Mouse (Mus musculus): ENCODE measurements around the gene Thbd. TPM values are rescaled to one million over a fixed set of nuclear protein-coding genes. Genes with fewer than 3 reads are reported as not detected.

Gene Thbd
- polyA plus RNA-seq, 1 experiment from 2014 or later: 47.0 TPM

- H3K27me3 ChIP-seq (replicated peaks): no peaks in the 10 kb centered on the region
- H3K9ac ChIP-seq: no peak overlapping the region
- no peaks in the 10 kb centered on the region for H3K4me1 ChIP-seq (replicated peaks)
- ATAC-seq: no peak
- H3K4me3 ChIP-seq (replicated peaks): no peak overlapping the region
- no peaks in the 10 kb centered on the region for H3K9me3 ChIP-seq
- no peak overlapping the region for H3K27ac ChIP-seq
- no peak overlapping the region for H3K4me2 ChIP-seq (replicated peaks)
- WGBS: 36% methylated on average over 2 of the region's 2 CpGs
- no peaks in the 10 kb centered on the region for H3K36me3 ChIP-seq
Observed at GRCm38 (mm10) chr2:148373602-148374071, 34.4 kb downstream of the Thbd start.

GRCm38 (mm10) chr2:148371743-148372630 lies 36.0 kb downstream of the Thbd start:
- Histone ChIP-seq H3K4me1 (replicated peaks) (no peaks in the 10 kb centered on the region), H3K27me3 (replicated peaks) (no peaks in the 10 kb centered on the region), H3K9ac (no peak overlapping the region), H3K9me3 (no peaks in the 10 kb centered on the region), H3K4me2 (replicated peaks) (no peak overlapping the region), H3K27ac (no peak overlapping the region), H3K36me3 (no peaks in the 10 kb centered on the region), H3K4me3 (replicated peaks) (no peak overlapping the region)
- no peak for ATAC-seq
- whole genome bisulfite sequencing: 53% methylated on average over 4 of the region's 4 CpGs

GRCm38 (mm10) chr2:148365227-148365626 lies 42.8 kb downstream of the Thbd start:
- Histone ChIP-seq H3K36me3 (no peaks in the 10 kb centered on the region), H3K27ac (no peak overlapping the region), H3K4me3 (replicated peaks) (no peak overlapping the region), H3K9me3 (no peaks in the 10 kb centered on the region), H3K4me2 (replicated peaks) (no peak overlapping the region), H3K27me3 (replicated peaks) (no peaks in the 10 kb centered on the region), H3K9ac (no peak overlapping the region), H3K4me1 (replicated peaks) (no peaks in the 10 kb centered on the region)
- WGBS: 55% methylated on average over 1 of the region's 1 CpGs
- ATAC-seq: no peak

GRCm38 (mm10) chr2:148364536-148364935 lies 43.5 kb downstream of the Thbd start:
- Histone ChIP-seq H3K9me3 (no peaks in the 10 kb centered on the region), H3K27ac (no peak overlapping the region), H3K4me2 (replicated peaks) (no peak overlapping the region), H3K4me3 (replicated peaks) (no peak overlapping the region), H3K4me1 (replicated peaks) (no peaks in the 10 kb centered on the region), H3K9ac (no peak overlapping the region), H3K27me3 (replicated peaks) (no peaks in the 10 kb centered on the region), H3K36me3 (no peaks in the 10 kb centered on the region)
- WGBS: 95% methylated on average over 3 of the region's 3 CpGs
- ATAC-seq: no peak

GRCm38 (mm10) chr2:148357145-148357544 lies 50.8 kb downstream of the Thbd start:
- WGBS: 86% methylated on average over 1 of the region's 1 CpGs
- ATAC-seq: no peak
- H3K27me3 ChIP-seq (replicated peaks): no peaks in the 10 kb centered on the region
- H3K9ac ChIP-seq: no peak overlapping the region
- H3K9me3 ChIP-seq: no peaks in the 10 kb centered on the region
- no peak overlapping the region for H3K27ac ChIP-seq
- H3K36me3 ChIP-seq: no peaks in the 10 kb centered on the region
- no peak overlapping the region for H3K4me3 ChIP-seq (replicated peaks)
- H3K4me1 ChIP-seq (replicated peaks): no peaks in the 10 kb centered on the region
- H3K4me2 ChIP-seq (replicated peaks): no peak overlapping the region

Other genes with a start within 250 kb of the Thbd start
- 2.2 and 2.4 TPM in 2 replicates for gene Sstr4, start 12.8 kb downstream of the Thbd start, polyA plus RNA-seq (2015; fragmentation: Nextera tagmentation; extraction: Ambion mirVana)
- 9.5 and 10.3 TPM in 2 replicates for gene Cd93, start 35.4 kb upstream of the Thbd start, polyA plus RNA-seq (2015; fragmentation: Nextera tagmentation; extraction: Ambion mirVana)

Measured in intestine, embryonic 15.5 days (tissue).